Mouse (Mus musculus) midbrain, embryonic 15.5 days (tissue): ENCODE results near the gene Rbm4b. TPM values are rescaled to one million over a fixed set of nuclear protein-coding genes. Genes with fewer than 3 reads are reported as not detected.

Experiments used
- ATAC-seq: fragments of 200-750 bp; cut with Nextera tagmentation; replicated peaks from 2 replicates; pipeline ENCODE4 v1.8.0; 2017; ENCODE audit warnings: moderate TSS enrichment
- H3K27ac ChIP-seq: fragments of 300-500 bp; sonication (generic); 2 replicates; pipeline ENCODE4 v1.5.1; 2015; ENCODE audit warnings: mild to moderate bottlenecking, inconsistent platforms
- H3K27me3 ChIP-seq: fragments of 300-500 bp; sonication (generic); replicated peaks from 2 replicates; pipeline ENCODE4 v1.6.1; 2015; ENCODE audit warnings: inconsistent platforms
- H3K36me3 ChIP-seq: fragments of 300-500 bp; sonication (generic); replicated peaks from 2 replicates; pipeline ENCODE4 v1.6.1; 2015; ENCODE audit warnings: inconsistent platforms
- H3K4me1 ChIP-seq: fragments of 300-500 bp; sonication (generic); 2 replicates; pipeline ENCODE4 v1.6.1; 2015; ENCODE audit warnings: inconsistent platforms
- H3K4me2 ChIP-seq: fragments of 300-500 bp; sonication (generic); 2 replicates; pipeline ENCODE4 v1.6.1; 2015; ENCODE audit warnings: inconsistent platforms, mild to moderate bottlenecking, moderate library complexity
- H3K4me3 ChIP-seq: fragments of 300-500 bp; sonication (generic); 2 replicates; pipeline ENCODE4 v1.5.1; 2015; ENCODE audit warnings: mild to moderate bottlenecking, inconsistent platforms
- H3K9ac ChIP-seq: fragments of 300-500 bp; sonication (generic); 2 replicates; pipeline ENCODE4 v1.6.1; 2015; ENCODE audit warnings: mild to moderate bottlenecking, inconsistent platforms
- H3K9me3 ChIP-seq: fragments of 300-500 bp; sonication (generic); 2 replicates; pipeline ENCODE4 v1.6.1; 2016; ENCODE audit warnings: inconsistent platforms
- WGBS: fragments of 180-500 bp; shearing (Covaris S2); methylation state at CpG from one replicate; pipeline ENCODE4 v1.1.7; 2015; ENCODE audit warnings: mixed read lengths; 5-methylcytosine and 5-hydroxymethylcytosine counted together
- polyA plus RNA-seq: library from polyadenylated mRNA; unstranded; fragments of >200 nt; fragmentation: Nextera tagmentation; extraction: Ambion mirVana; gene quantifications from 2 replicates; pipeline ENCODE4 v1.2.1, GENCODE M21; 2015

Gene Rbm4b
- polyA plus RNA-seq, 1 experiment from 2014 or later = 180 TPM

GRCm38 (mm10) chr19:4720112-4720511, 36.2 kb upstream of the Rbm4b start:
- Histone ChIP-seq H3K9ac (no peak overlapping the region), H3K36me3 (peaks cover 19% of the 10 kb centered on the region), H3K4me2 (no peak overlapping the region), H3K9me3 (no peaks in the 10 kb centered on the region), H3K4me1 (peaks cover 1% of the 10 kb centered on the region; the same call in 1 of the 2 replicates), H3K27me3 (no peaks in the 10 kb centered on the region), H3K4me3 (no peak overlapping the region), H3K27ac (no peak overlapping the region)
- no peak for ATAC-seq
- 83% methylated on average over 15 of the region's 15 CpGs for WGBS

GRCm38 (mm10) chr19:4720671-4721244, 35.5 kb upstream of the Rbm4b start:
- ATAC-seq = no peak
- H3K9ac ChIP-seq = no peak overlapping the region
- 24% methylated on average over 11 of the region's 11 CpGs for WGBS
- no peaks in the 10 kb centered on the region for H3K27me3 ChIP-seq
- H3K27ac ChIP-seq = no peak overlapping the region
- H3K36me3 ChIP-seq = peaks cover 24% of the 10 kb centered on the region
- no peaks in the 10 kb centered on the region for H3K4me1 ChIP-seq
- no peaks in the 10 kb centered on the region for H3K9me3 ChIP-seq
- no peak overlapping the region for H3K4me2 ChIP-seq
- no peak overlapping the region for H3K4me3 ChIP-seq

DNA sequence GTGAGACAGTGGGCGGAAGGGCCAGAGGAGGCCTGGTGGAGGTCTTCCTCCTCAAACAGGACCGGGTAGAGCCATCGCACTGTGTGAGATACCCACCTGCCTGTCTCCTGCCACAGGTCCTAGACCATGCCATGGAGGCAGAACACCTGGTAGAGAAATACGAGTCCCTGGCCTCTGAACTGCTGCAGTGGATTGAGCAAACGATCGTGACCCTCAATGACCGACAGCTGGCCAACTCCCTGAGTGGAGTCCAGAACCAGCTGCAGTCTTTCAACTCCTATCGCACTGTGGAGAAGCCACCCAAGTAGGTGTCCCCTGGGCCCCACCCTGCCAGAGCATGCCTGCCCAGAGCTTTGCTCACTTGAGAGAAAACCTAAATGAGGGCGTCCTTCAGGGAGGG, 27.1 kb upstream of the Rbm4b start:
- no peak overlapping the region for H3K9ac ChIP-seq
- H3K27me3 ChIP-seq = no peaks in the 10 kb centered on the region
- WGBS = 90% methylated on average over 9 of the region's 9 CpGs
- no peak overlapping the region for H3K27ac ChIP-seq
- no peak for ATAC-seq
- H3K36me3 ChIP-seq = peaks cover 65% of the 10 kb centered on the region
- no peak overlapping the region for H3K4me2 ChIP-seq
- no peaks in the 10 kb centered on the region for H3K9me3 ChIP-seq
- no peak overlapping the region for H3K4me3 ChIP-seq
- H3K4me1 ChIP-seq = no peaks in the 10 kb centered on the region

- peaks cover 68% of the 10 kb centered on the region for H3K36me3 ChIP-seq
- 85% methylated on average over 3 of the region's 3 CpGs for WGBS
- no peak overlapping the region for H3K27ac ChIP-seq
- H3K9me3 ChIP-seq = no peaks in the 10 kb centered on the region
- no peak overlapping the region for H3K9ac ChIP-seq
- H3K27me3 ChIP-seq = no peaks in the 10 kb centered on the region
- ATAC-seq = no peak
- H3K4me2 ChIP-seq = no peak overlapping the region
- H3K4me3 ChIP-seq = no peak overlapping the region
- H3K4me1 ChIP-seq = no peaks in the 10 kb centered on the region
Observed at GRCm38 (mm10) chr19:4733052-4733451, 23.2 kb upstream of the Rbm4b start.

DNA sequence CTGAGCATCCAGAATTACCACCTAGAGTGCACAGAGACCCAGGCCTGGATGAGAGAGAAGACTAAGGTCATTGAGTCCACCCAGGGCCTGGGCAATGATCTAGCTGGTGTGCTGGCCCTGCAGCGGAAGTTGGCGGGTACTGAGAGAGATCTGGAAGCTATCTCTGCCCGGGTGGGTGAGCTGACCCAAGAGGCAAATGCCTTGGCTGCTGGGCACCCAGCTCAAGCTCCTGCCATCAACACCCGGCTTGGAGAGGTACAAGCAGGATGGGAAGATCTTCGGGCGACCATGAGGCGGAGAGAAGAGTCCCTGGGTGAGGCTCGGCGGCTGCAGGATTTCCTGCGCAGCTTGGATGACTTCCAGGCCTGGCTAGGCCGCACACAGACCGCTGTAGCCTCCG, 18.4 kb upstream of the Rbm4b start:
- no peak overlapping the region for H3K4me3 ChIP-seq
- no peak for ATAC-seq
- H3K27ac ChIP-seq = no peak overlapping the region
- H3K4me2 ChIP-seq = no peak overlapping the region
- 88% methylated on average over 13 of the region's 13 CpGs for WGBS
- no peaks in the 10 kb centered on the region for H3K27me3 ChIP-seq
- no peak overlapping the region for H3K9ac ChIP-seq
- H3K4me1 ChIP-seq = no peaks in the 10 kb centered on the region
- H3K36me3 ChIP-seq = peaks cover 80% of the 10 kb centered on the region
- no peaks in the 10 kb centered on the region for H3K9me3 ChIP-seq

DNA sequence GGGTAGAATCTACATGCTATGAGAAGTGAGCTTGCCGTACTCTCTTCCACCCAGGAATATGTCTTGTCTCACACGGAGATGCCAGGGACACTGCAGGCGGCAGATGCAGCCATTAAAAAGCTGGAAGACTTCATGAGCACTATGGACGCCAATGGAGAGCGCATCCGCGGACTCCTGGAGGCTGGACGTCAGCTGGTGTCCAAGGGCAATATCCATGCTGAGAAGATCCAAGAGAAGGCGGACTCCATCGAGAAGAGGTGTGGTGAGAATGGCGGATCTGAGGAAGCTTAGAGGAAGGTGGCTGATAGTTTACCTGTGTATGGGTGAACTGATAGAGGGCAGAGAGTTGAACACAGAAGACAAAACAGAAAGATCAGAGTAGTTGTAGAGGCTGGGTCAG, 17.2 kb upstream of the Rbm4b start:
- H3K36me3 ChIP-seq = peaks cover 79% of the 10 kb centered on the region

GRCm38 (mm10) chr19:4739762-4740161, 16.5 kb upstream of the Rbm4b start:
- no peaks in the 10 kb centered on the region for H3K4me1 ChIP-seq
- no peaks in the 10 kb centered on the region for H3K27me3 ChIP-seq
- H3K4me2 ChIP-seq = no peak overlapping the region
- H3K27ac ChIP-seq = no peak overlapping the region
- H3K36me3 ChIP-seq = peaks cover 80% of the 10 kb centered on the region
- H3K9ac ChIP-seq = no peak overlapping the region
- no peaks in the 10 kb centered on the region for H3K9me3 ChIP-seq
- no peak overlapping the region for H3K4me3 ChIP-seq
- 93% methylated on average over 5 of the region's 5 CpGs for WGBS
- ATAC-seq = no peak

More for the DNA sequence above, 17.2 kb upstream of the Rbm4b start:
- ATAC-seq = no peak
- Histone ChIP-seq H3K9ac (no peak overlapping the region), H3K27ac (no peak overlapping the region), H3K4me3 (no peak overlapping the region), H3K4me1 (no peaks in the 10 kb centered on the region), H3K27me3 (no peaks in the 10 kb centered on the region), H3K4me2 (no peak overlapping the region), H3K9me3 (no peaks in the 10 kb centered on the region)
- WGBS = 91% methylated on average over 11 of the region's 11 CpGs

- Histone ChIP-seq H3K9me3 (no peaks in the 10 kb centered on the region), H3K9ac (no peak overlapping the region), H3K4me3 (no peak overlapping the region), H3K36me3 (peaks cover 83% of the 10 kb centered on the region), H3K4me2 (no peak overlapping the region), H3K4me1 (no peaks in the 10 kb centered on the region), H3K27ac (no peak overlapping the region), H3K27me3 (no peaks in the 10 kb centered on the region)
- no peak for ATAC-seq
- WGBS = 86% methylated on average over 10 of the region's 10 CpGs
Observed at GRCm38 (mm10) chr19:4741482-4741881, 14.8 kb upstream of the Rbm4b start.

- Histone ChIP-seq H3K9me3 (no peaks in the 10 kb centered on the region), H3K4me2 (no peak overlapping the region), H3K27me3 (no peaks in the 10 kb centered on the region), H3K9ac (no peak overlapping the region), H3K4me1 (no peaks in the 10 kb centered on the region), H3K4me3 (no peak overlapping the region), H3K36me3 (peaks cover 85% of the 10 kb centered on the region), H3K27ac (no peak overlapping the region)
- no peak for ATAC-seq
- WGBS = 92% methylated on average over 6 of the region's 6 CpGs
Observed at GRCm38 (mm10) chr19:4742229-4742628, 14.1 kb upstream of the Rbm4b start.

GRCm38 (mm10) chr19:4743524-4743923, 12.8 kb upstream of the Rbm4b start:
- H3K9ac ChIP-seq = no peak overlapping the region
- no peaks in the 10 kb centered on the region for H3K27me3 ChIP-seq
- no peaks in the 10 kb centered on the region for H3K9me3 ChIP-seq
- no peaks in the 10 kb centered on the region for H3K4me1 ChIP-seq
- WGBS = 37% methylated on average over 5 of the region's 5 CpGs
- no peak overlapping the region for H3K27ac ChIP-seq
- H3K4me3 ChIP-seq = no peak overlapping the region
- ATAC-seq = no peak
- peaks cover 84% of the 10 kb centered on the region for H3K36me3 ChIP-seq
- H3K4me2 ChIP-seq = no peak overlapping the region

GRCm38 (mm10) chr19:4744026-4744425, 12.3 kb upstream of the Rbm4b start:
- H3K4me1 ChIP-seq = no peaks in the 10 kb centered on the region
- no peak overlapping the region for H3K27ac ChIP-seq
- H3K4me2 ChIP-seq = no peak overlapping the region
- H3K36me3 ChIP-seq = peaks cover 87% of the 10 kb centered on the region
- H3K9me3 ChIP-seq = no peaks in the 10 kb centered on the region
- H3K27me3 ChIP-seq = no peaks in the 10 kb centered on the region
- H3K4me3 ChIP-seq = no peak overlapping the region
- H3K9ac ChIP-seq = no peak overlapping the region
- WGBS = 81% methylated on average over 14 of the region's 14 CpGs
- ATAC-seq = no peak

DNA sequence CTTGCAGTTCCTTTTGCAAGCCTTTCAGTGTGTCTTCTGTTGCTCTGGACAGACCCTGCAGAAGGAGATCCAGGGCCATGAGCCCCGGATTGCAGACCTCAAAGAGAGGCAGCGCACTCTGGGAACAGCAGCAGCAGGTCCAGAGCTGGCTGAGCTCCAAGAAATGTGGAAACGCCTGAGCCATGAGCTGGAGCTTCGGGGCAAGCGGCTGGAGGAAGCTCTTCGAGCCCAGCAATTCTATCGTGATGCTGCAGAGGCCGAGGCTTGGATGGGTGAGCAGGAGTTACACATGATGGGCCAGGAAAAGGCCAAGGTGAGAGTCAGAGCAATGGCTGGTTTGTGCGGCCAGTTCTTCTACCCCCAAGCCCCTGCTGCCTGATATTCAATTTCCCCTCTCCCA, 11.2 kb upstream of the Rbm4b start:
- Histone ChIP-seq H3K9ac (no peak overlapping the region), H3K4me2 (no peak overlapping the region), H3K9me3 (no peaks in the 10 kb centered on the region), H3K4me1 (no peaks in the 10 kb centered on the region), H3K36me3 (peaks cover 87% of the 10 kb centered on the region), H3K27ac (no peak overlapping the region), H3K27me3 (no peaks in the 10 kb centered on the region), H3K4me3 (no peak overlapping the region)
- 71% methylated on average over 9 of the region's 9 CpGs for WGBS
- no peak for ATAC-seq

GRCm38 (mm10) chr19:4745681-4746080, 10.6 kb upstream of the Rbm4b start:
- no peak for ATAC-seq
- Histone ChIP-seq H3K36me3 (peaks cover 87% of the 10 kb centered on the region), H3K4me3 (no peak overlapping the region), H3K4me1 (no peaks in the 10 kb centered on the region), H3K4me2 (no peak overlapping the region), H3K9me3 (no peaks in the 10 kb centered on the region), H3K9ac (no peak overlapping the region), H3K27ac (no peak overlapping the region), H3K27me3 (no peaks in the 10 kb centered on the region)
- WGBS = 92% methylated on average over 10 of the region's 10 CpGs
